Mouse (Mus musculus) layer of hippocampus, postnatal 36 days (tissue): Measurements from ENCODE around the gene Ttc28. TPM values are rescaled to one million over a fixed set of nuclear protein-coding genes. Genes with fewer than 3 reads are reported as not detected.
"Not testable (repeated sequence)": the region's sequence is repeated elsewhere in the genome, so short reads cannot be mapped to it uniquely, and the experiment has no call there.

Experiments used
- DNase-seq, 2 experiments: peaks; one replicate each; pipeline ENCODE4 v3.0.0; 2022
- total RNA-seq, 2 experiments: library from RNA; stranded (reverse); gene quantifications; 2 replicates each; pipeline ENCODE4 v1.2.3; 2021

Gene Ttc28
- total RNA-seq = 10 to 100 TPM; 12.7 to 13.0 TPM

GRCm38 (mm10) chr5:110879584-110880374 is at the start of gene Ttc28:
Ttc28 (plus strand) TSS chr5:110879803.
- DNase-seq = peak; percentile 88 to 90

- no peak for DNase-seq
These were observed 48.4 kb upstream of the Ttc28 start for GRCm38 (mm10) chr5:110831036-110831720.

- DNase-seq = peak; percentile 40 to 56
These were observed 43.6 kb upstream of the Ttc28 start for GRCm38 (mm10) chr5:110835959-110836358.

GRCm38 (mm10) chr5:110838016-110838415 is 41.6 kb upstream of the Ttc28 start:
- DNase-seq = not testable (repeated sequence)

GRCm38 (mm10) chr5:110839038-110839677 is 40.4 kb upstream of the Ttc28 start:
- no peak for DNase-seq

GRCm38 (mm10) chr5:110839678-110840365 is 39.8 kb upstream of the Ttc28 start, which contains the start of the genes Hscb and Chek2:
Hscb (minus strand) TSS chr5:110839777.
Chek2 (plus strand) TSS chr5:110839979.
- peak; percentile 97 to 98 for DNase-seq

- no peak for DNase-seq
These were observed 39.1 kb upstream of the Ttc28 start for GRCm38 (mm10) chr5:110840465-110840864.

GRCm38 (mm10) chr5:110841046-110841862 is 38.3 kb upstream of the Ttc28 start:
- no peak for DNase-seq

- DNase-seq = no peak
These were observed 26.6 kb upstream of the Ttc28 start for GRCm38 (mm10) chr5:110852990-110853389.

GRCm38 (mm10) chr5:110857091-110857490 is 22.5 kb upstream of the Ttc28 start:
- no peak for DNase-seq

GRCm38 (mm10) chr5:110859013-110859650 is 20.5 kb upstream of the Ttc28 start:
- DNase-seq = no peak

GRCm38 (mm10) chr5:110860445-110860844 is 19.2 kb upstream of the Ttc28 start:
- no peak for DNase-seq

- DNase-seq = no peak
These were observed 11.1 kb upstream of the Ttc28 start for GRCm38 (mm10) chr5:110868460-110868859.

- no peak for DNase-seq
These were observed 10.3 kb upstream of the Ttc28 start for GRCm38 (mm10) chr5:110869242-110869669.

- no peak for DNase-seq
These were observed 6.4 kb upstream of the Ttc28 start for GRCm38 (mm10) chr5:110873160-110873559.

- no peak for DNase-seq
These were observed 4.9 kb upstream of the Ttc28 start for GRCm38 (mm10) chr5:110874711-110875110.

GRCm38 (mm10) chr5:110875286-110875685 is 4.3 kb upstream of the Ttc28 start:
- DNase-seq = no peak

- no peak for DNase-seq
These were observed 1.7 kb upstream of the Ttc28 start for GRCm38 (mm10) chr5:110877666-110878505.

GRCm38 (mm10) chr5:110878526-110878925 is 1.1 kb upstream of the Ttc28 start:
- not testable (repeated sequence) for DNase-seq

GRCm38 (mm10) chr5:110879042-110879441 is 561 bp upstream of the Ttc28 start:
- DNase-seq = no peak
